Mouse (Mus musculus) adrenal gland, postnatal 14 days (tissue): ENCODE results near the gene Aknad1. TPM values are rescaled to one million over a fixed set of nuclear protein-coding genes. Genes with fewer than 3 reads are reported as not detected.

Source experiments
- DNase-seq: peaks from one replicate; pipeline ENCODE4 v3.0.0; 2021; ENCODE audit warnings: mixed read lengths
- long read RNA-seq, 2 experiments: library from polyadenylated mRNA; stranded (forward); transcript quantifications; one replicate each; pipeline ENCODE4 v2.0.0; 2021
- total RNA-seq: library from RNA; stranded (reverse); gene quantifications from 2 replicates; pipeline ENCODE4 v1.2.3, GENCODE M21; 2021

Gene Aknad1
- not detected in 2 replicates for total RNA-seq
- long read RNA-seq, experiment 1 = 0 reads
- long read RNA-seq, experiment 2 = 0 reads

DNA sequence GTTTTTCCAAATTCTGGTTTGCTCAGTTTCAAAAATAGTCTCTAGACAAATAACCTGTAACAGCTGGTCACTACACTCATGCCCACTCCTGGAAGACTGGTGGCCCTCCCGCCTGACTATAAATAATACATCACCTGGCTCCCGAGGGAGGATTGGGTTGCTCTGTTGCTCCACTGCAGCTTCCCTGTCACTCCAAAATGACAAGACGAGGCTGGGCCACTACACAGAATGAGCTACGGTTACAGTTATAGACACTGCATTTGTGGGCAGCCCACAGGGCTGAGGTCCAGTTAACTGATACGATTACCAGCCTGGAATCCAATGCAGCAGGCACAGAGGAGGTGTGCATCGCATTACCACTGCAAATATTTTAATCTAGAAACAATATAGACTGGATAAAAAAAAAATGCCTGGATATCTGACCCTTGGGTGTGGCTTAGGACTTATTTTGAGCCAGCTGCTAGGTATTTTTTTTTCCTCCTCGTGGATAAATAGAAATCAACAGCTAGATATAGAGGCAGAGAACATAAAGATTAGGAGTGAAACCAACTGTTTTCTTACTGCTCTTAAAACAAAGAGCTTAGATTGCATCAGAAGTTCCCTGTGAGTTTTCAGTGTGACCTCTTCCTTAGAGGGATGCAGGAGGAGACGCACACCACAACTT is at the start of gene Aknad1:
Gene Aknad1 (plus strand): TSS at position 614 of the 664 bp plus-strand sequence.
- DNase-seq = no peak

DNA sequence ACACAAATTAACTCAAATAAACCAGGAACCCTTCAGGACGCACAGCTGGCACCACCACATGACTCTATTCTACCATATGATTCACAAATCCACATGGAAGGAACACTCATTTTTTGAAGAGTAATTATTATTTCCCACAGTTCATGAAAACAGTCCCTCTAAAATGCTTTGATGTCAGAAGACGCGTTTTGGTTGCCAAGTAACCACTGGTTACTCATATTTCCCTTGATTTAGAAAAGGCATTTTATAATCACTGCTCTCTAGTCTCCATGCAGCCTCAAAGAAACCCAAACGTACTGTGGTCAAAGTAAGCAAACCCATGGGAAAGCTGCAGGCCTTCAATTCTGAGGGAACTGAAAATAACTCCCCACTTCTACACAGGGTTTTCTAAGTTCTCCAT is 49.5 kb upstream of the Aknad1 start:
- DNase-seq = peak; percentile 16

DNA sequence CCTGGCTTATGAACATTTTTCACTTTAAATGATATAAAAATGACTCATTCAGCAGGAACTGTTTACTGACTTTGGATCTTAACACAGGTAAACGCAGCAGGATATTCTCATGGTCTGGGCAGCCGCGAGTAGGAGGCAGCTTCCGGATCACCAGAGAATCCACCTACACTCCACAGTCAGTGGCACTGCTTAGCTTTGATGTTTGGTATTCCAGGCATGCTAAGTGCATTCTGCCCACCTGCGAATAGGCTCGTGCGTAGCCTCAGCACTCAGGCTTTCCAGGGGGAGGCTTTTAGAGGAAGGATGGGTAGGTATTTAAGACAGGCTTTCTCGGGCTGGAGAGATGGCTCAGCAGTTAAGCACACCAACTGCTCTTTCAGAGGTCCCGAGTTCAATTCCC is 45.1 kb upstream of the Aknad1 start:
- DNase-seq = no peak

DNA sequence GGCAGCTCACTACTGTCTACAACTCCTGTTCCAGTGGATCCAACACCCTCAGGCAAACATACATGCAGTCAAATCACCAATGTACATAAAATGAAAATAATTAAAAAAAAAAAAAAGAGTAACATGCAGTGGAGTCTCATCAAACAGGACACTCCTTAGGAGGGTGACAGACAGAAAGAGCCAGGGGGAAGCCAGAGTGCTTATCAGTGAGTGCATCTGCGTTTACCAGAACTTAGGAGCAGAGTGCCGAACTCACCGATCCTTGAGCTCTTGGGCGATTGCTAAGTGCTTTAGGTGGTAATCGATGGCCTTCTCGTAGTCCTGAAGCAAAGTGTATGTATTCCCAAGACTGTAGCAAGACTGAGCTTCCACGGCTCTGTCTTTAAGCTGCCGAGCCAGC is 40.8 kb upstream of the Aknad1 start:
- no peak for DNase-seq

DNA sequence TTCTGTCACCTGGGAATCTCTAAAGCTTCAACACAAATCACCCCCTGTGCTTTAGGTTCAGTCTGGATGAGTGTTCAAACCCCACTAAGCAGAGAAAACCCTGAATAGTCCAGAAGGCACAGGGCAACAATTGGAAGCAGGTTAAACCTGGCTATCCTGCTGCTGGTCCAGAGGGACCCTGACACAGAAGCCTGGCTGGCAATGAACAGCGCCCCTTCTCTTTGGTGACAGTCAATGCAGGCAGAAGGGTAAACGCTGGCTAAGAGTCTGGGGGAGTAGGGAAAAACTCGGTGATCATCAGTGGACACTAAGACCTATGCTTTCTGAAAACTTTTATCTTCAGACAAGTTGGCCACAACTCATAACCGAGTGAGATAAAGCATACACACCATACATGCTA is 39.7 kb upstream of the Aknad1 start:
- no peak for DNase-seq

DNA sequence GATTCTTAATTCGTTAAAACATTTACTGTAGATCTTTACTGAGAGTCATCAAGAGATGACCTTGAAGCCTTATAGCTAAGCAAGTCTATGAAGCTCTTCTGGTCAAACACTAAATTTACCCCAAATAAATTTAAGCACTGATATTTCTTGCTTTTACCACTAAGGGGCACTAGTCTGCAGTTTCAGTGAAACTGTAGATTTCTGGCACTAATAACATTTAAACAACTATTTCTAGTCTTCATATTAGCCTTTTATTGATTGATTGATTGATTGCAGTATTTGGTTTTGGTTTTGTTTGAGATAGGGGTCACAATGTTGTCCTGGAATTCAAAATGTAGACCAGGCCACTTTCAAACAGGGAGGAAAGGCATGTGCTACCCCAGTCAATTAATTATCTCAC is 38.2 kb upstream of the Aknad1 start:
- DNase-seq = no peak

DNA sequence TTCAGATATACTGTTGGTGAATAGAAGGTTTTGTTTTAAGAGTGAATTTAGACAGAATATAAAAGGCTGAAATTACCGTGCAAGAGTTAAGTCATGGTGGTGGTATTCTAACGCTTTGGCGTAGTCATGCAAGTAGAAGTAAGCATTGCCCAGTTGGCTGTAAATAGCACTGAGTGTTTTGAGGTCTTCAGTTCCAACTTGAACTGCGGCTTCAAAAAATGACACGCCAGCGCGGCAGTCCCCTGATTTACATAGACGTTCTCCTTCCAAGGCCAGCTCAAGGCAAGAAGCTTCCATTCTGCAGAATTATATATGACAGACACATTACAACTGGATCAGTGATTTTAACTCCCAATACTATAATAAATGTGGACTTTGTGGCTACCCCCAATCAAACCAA is 36.7 kb upstream of the Aknad1 start:
- no peak for DNase-seq

DNA sequence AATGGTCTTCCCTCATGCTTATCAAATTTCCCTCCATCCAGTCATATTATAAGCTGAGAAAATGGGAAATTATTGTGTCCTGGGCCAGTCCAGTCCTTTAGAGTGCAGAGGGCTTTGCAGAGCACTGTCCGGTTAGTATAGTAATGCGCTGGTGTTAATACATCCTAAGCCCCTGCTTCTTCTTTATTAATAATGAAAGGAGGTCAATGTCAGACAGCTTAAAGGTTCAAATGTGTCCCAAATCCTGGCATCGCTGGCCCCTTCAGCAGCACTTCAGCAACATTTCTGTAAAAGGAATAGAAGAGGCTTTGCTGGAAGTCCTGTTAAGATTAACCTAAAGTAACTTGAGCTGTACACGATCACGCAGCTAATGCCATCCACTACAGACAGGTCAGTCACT is 28.2 kb upstream of the Aknad1 start:
- no peak for DNase-seq

DNA sequence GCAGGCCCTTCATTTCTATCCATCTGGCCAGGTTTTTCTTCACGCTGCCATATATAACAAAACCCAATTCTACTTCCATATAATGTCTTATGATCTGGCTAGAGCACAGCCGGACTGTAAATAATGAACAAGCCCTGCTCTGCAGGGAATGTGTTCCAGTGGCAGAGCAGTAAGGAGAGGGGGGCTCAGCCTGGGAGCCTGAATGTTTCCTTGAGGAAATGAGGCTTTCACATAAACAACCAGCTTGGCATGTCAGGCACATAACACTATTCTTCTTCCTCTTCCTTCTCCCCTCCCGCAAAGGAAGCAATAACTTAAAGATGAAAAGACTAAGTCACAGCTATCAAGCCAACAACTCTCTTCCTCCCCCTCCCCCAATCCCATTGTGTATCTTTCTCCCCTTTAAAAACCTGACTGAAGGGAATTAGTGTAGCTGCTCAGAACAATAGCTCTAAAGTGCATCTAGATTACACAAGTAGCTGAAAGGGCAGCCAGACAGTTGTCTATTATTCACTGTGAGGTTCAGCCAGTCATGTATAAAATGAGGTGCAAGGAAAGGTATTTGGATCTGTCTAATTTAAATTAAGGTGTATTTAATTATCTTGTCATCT is 26.3 kb upstream of the Aknad1 start:
- peak; percentile 17 for DNase-seq

DNA sequence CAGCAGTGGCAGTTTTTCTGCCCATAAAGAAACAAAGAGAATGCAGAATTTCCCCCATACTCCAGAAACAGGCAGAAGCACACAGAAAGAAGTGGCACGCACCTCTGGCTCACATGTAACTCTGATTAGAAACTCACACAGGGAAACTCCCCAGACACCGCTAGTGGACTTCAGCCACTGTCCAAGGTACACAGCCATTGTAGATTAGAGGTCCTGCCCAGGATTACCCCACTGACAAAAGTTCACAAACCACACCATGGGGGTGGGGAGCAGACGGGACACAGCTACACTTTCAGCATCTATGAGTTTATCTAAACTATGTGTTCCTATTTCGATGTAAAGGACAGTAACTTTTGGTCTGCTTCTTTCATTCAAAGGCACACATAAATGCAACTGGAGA is 24.6 kb upstream of the Aknad1 start:
- DNase-seq = peak; percentile 5

DNA sequence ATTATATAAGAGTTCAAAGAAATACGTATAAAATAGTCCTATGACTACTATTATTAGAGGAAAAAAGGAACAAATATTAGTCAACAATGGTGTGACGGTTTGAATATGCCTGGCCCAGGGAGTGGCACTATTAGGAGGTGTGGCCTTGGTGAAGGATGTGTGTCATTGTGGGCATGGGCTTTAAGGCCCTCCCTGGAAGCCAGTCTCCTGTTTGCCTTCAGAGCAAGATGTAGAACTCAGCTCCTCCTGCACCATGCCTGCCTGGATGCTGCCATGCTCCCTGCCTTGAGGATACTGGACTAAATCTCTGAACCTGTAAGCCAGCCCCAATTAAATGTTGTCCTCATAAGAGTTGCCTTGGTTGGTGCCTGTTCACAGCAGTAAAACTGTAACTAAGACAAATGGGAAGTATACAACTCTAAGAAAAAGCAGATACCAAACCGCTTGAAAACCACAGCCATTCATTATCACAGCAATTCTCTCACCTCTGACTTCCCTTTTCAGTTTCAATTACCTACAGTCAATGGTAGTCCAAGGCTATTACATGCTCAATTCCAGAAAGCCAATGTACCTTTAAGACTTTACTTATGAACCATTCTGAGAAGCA is 21.5 kb upstream of the Aknad1 start:
- no peak for DNase-seq

DNA sequence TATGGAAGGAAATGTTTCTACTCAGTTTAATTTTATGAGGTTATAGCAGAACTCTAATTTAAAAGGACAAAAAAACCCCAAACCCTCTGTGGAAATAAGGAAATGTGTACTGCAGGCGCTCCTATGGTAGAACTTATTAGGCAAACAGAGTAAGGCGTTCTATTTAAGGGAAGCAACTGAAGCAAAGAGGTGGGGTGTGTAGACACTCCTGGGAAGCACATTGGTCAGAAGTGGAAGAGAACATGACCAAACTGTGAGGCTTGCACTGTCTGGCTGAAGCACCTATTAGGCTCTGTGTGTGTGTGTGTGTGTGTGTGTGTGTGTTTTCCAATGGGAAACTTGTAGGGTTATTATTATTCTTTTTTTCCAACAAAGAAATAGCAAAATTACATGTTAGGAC is 20.1 kb upstream of the Aknad1 start:
- DNase-seq = no peak

DNA sequence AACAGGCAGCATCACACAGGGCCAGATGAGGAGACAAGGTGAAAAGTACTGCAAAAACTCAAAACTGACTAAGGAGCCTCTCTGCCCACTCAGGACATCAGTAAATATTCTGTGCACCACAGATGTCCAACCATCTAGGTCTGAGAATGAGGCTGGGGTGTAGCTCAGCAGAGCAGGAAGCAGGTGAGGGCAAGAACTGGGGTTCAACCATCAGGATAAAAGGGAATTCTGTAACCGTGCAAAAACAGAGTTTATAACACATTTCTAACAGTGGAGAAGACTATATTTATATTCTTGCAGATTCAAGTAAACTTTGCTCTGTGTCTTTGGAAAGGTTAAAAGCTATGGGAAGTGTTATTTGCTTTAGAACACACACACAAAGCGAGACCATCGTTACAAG is 19.7 kb upstream of the Aknad1 start:
- no peak for DNase-seq

DNA sequence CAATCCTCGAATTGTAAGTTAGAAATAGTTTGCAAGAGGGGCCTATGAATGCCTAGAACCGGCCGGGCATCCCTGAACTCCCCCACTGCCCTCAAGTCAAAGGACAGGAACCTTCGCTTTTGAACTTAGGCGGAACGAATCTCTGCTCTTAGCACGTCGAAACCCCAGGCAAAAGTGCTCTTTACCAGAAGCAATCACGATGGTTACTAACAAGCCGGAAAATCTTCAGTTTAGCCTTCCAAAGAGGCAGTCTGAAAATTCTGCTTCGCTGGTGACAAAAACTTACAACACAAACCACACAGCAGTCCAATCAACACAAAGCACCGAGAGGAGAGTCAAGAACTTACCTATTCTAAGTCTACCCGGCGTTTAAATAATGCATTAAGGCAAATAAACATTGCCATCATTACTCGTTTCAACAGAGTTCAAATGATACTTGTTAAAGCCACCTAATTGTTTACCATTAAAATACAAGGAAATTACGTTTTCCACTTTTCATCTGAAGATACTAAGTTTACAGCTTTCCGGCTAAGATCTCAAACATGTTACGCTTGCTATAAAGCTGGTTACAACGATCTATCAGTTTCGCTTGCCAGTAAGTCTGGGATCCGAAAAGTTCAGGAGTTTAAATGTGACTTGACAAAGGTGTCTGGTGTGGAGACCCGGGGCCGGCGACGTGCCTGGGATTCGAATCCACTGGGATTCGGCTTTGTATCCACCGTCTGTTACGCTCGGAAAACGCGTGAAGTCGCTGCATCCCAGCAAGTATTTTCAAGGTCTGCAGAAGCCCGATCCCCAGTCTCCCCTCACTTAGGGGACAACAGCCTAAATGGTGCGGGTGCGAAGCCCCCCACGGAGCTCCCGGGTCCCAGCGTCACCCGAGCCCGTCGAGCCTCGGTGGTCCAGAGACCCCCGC is 18.1 kb upstream of the Aknad1 start:
- DNase-seq = peak; percentile 69

DNA sequence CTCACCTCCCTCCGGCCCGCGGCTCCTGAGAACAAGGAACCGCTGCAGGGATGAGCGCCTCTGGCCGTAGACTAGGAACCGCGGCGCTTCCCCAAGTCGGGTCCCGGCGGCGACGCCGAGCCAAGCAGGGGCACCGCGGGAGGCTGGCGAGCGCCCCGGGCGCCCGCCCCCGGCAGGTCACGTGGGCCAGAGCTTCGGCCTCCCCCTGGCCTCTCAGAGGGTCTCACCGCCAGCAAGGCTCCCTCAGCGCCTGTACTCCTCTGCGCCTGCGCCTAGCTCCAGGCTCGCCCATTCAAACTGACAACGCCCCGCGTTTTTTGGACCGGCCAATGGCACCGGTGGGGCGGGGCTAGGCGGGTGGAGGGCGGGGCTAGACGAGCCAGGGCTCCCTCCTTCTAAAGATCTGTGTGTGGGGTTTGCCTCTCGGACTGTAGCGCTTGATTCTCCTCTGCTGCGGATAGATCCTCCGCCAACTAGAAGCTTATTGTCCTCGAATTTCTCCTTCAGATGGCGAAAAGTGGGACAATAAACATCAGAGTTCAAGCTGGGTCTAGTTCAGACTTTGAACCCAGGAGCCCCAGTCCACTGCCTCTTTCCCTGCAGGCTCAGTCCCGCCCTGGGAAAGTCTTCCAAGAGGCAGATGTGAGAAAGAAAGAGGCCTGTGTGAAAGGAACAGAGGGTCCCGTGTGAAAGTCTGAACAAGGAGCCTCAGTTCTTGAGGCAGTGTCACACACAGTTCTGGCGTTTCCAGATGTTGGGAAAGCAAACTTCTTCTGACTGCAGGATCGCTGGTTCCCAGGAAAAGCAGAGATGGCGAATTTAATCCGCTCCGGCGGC is 17.2 kb upstream of the Aknad1 start, which contains the start of gene Gpsm2:
Gene Gpsm2 (minus strand): TSS at position 274 of the 837 bp plus-strand sequence.
- peak; percentile 98 for DNase-seq

DNA sequence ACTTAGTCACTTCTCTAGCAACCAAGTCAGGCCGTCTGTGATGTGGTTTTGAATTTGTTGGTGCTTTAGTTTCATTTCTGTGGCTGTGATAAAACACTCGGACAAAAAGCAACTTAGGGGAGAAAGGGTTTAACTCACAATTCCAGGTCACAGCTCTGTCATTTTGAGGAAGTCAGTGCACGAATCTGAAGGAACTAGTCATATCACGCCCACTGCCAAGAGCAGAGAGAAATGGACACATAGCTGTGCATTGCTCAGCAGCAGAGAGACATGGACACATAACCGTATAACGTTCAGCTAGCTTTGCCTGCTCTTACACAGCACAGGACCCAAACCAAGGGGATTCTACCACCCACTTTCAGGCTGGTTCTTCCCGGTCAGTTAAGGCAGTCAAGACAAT is 13.0 kb upstream of the Aknad1 start:
- DNase-seq = no peak

DNA sequence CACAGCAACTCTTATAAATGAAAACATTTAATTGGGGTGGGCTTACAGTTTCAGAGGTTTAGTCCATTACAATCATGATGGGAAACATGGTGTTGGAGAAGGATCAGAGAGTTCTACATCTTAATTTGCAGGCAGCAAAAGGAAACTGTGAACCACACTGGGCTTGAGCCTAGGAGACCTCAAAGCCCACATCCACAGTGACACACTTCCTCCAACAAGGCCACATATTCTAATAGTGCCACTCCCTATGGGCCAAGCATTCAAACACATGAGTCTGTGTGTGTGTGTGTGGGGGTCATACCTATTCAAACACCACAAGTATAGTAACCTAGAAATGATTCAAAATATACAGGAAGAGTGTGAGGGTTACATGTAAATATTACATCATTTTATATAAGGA is 12.1 kb upstream of the Aknad1 start:
- DNase-seq = no peak

DNA sequence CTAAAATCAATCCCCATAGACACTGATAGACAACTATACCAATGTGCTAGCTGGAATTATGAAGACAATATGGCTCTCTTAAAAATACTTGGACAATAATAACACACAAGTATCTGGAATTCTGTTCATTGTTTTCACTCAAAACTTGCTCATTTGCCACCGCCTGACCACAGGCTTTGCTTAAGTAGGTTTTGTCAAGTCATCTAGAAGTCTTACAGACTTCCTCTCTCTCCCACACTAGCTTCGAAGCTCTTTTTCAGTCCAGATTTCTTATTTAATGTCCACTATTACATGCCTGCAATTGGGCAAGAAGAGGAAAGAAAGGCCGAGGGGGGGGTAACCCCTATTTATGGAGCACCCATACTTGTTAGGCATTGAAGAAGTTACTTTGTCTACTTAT is 11.7 kb upstream of the Aknad1 start:
- no peak for DNase-seq

DNA sequence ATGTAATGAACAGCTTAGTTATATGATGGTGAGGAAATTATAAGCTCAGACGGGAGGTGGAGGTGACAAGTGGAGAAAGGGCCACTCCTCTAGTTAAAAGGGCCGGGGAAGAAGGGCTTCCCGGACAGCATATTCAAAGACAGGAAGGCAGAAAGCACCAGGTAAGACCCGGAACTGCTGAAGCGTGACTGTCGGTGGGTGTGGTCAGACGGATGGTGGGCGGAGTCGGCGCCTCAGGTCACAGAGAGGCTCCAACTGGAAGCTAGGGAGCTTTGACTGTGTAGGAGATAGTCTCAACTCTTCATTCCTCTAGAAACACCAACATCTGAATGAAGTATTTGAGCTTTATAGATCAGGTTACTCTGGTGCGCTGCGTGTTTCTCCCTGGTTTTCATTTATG is 9.1 kb upstream of the Aknad1 start:
- DNase-seq = no peak

DNA sequence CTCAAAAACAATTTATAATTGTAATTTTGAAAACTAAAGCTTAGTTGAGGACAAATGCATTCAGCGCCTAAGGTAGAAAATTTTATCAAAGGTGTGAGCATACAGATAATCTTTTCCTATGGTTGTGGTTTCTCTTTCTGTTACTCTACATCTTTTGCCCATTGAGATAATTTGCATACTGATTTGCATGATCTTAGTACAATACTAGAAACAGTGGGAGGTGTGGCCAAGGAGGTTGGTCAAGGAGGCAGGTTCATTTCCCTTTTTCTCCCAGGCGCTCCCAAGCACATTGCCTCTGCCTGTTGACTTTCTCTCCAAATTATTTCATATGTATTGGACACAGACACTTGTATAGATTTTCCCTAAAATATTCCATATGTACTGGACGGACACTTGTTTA is 1.7 kb upstream of the Aknad1 start:
- no peak for DNase-seq

DNA sequence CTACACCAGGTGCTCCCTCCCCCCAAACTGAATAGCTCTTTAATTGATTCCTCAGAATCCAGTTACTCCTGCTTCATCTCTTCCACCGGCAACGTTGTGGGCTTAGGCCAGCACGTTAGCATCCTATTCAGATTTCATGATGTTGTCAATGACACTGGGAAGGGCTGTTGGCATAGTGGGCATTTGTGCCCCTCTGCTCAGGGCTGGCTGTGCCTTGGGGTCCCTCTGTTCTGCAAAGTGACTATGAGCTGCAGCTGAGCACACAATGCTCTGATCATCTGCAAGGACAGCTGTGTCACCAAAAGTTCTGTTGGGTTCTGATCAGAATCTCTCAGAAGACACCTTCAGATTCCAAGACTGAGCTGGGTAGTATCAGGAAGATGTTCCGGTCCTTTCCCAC is 4.6 kb downstream of the Aknad1 start:
- DNase-seq = no peak

DNA sequence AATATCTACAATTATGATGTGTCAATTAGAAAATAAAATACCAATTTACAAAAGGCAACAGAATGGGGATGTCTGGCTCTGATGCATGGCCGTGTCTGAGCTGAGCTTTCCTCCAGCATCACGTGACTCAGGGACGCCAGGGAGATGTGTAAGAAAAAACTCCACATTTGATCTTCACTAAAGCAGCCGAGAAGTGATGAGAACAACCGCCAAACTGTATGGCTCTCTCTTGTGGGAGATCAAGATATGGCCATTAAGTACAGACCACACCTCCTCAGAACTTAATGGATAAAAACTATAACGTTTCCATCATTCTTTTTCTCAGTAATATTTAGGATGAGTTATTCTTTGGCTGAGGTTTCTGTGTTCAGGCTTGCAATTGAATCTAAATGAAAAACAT is 11.6 kb downstream of the Aknad1 start:
- no peak for DNase-seq
